Mouse (Mus musculus): ENCODE measurements around the gene Thumpd2.

GRCm38 (mm10) chr17:81092794-81093193 lies 27.9 kb upstream of the Thumpd2 start:
- no peak for TF ChIP-seq POLR2A (IDR thresholded peaks at IDR 0.05; ENCODE audit: low read depth, low read length)
- TF ChIP-seq CTCF (IDR thresholded peaks at IDR 0.05; ENCODE audit: borderline replicate concordance, insufficient read depth, low read length) = no peak

Measured in embryonic fibroblast, embryonic 13.5 days (primary cell).